Mouse (Mus musculus) layer of hippocampus, postnatal 36 days (tissue): ENCODE measurements at regions not wholly inside any gene's neighbourhood (a gene's known extent, or its start where the extent isn't known, plus 50 kb on each side); places are given as distances from the start of the nearest gene placed in this dataset.

Source experiments
- DNase-seq, 2 experiments: peaks; one replicate each; pipeline ENCODE4 v3.0.0; 2022

DNA sequence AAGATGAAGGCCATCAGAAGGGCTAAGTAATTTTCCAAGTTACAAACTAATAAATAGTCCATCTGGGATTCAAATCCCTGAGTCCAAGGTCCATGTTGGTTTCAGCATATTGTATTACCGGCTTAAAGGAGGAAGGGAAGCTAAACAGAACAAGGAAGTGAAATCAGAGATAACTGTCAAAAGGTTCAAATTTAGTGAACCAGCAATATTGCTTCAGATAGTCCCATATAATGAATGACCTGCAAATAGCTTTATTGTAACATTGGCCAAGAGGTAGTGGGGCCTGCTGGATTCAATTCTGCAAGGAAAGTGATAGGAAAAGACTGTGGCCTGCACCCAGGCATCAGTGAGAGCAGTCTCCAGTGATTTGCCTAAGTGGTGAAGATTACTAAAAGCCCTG, 447.8 kb upstream of the Cited2 start:
- no peak for DNase-seq

GRCm38 (mm10) chr10:17277911-17278310, 445.1 kb upstream of the Cited2 start:
- no peak for DNase-seq

GRCm38 (mm10) chr10:17284858-17285257, 438.2 kb upstream of the Cited2 start:
- DNase-seq, result no peak

- no peak for DNase-seq
Measured at GRCm38 (mm10) chr10:17287141-17287540, 435.9 kb upstream of the Cited2 start.

DNA sequence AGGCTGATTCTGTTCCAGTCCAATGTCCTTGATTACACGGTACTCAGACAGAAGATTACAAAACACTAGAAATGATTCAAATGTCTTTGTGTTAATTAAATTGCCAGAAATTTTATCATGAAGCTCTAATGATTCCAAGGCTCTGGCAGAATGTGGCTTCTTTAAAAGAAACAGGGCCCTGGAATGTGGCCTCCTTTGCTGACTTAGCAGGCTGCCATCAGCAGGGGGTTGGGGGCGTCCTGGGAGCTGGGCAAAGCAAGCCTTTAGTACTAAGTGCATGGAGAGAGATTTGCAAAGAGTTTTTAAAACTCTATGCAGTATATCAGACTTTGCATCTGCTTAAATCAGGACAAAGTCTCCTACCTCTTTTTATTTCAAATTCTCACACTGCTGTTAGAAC, 434.8 kb upstream of the Cited2 start:
- DNase-seq, result no peak

DNA sequence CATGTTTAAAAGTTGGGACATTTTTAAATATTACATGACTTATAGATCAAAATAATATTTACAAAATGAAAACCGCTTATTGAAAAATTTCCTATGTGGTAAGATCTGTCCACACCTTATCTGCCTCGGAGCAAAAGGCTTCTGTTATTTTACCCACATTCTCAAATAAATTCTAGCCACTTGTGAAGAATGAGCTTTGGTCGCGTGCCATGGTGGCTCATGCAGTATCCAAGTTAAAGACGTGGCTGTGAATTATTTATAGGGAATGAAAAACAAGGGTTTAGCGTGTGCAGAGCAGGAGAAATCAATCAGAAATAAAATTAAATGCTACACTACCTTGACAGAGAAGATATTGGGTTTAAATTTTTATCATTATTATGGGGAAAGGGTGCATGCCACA, 430.7 kb upstream of the Cited2 start:
- no peak for DNase-seq

GRCm38 (mm10) chr10:17294440-17294839, 428.6 kb upstream of the Cited2 start:
- no peak for DNase-seq

GRCm38 (mm10) chr10:17295157-17295556, 427.9 kb upstream of the Cited2 start:
- DNase-seq, result no peak

DNA sequence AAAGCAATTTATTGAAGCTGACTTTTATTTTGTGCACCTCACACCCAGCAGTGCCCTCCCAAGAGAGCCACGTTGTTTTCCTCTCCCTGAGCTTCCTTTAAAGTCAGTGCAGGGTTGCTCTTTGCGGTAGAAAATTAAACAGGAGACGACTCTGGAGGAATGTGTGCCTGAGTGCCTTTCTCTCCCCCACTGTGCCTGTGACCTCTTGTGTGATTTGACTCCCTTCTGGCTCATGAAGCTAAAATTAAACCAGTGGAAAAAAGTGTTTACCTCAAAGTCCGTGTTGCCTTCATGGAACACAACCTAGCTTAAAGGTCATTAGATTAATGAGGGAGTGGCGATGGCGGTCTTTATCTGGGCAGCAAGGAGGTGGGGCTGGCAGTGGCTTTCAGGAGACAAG, 423.4 kb upstream of the Cited2 start:
- no peak for DNase-seq

- DNase-seq, result no peak
Measured at GRCm38 (mm10) chr10:17326724-17327123, 396.3 kb upstream of the Cited2 start.

DNA sequence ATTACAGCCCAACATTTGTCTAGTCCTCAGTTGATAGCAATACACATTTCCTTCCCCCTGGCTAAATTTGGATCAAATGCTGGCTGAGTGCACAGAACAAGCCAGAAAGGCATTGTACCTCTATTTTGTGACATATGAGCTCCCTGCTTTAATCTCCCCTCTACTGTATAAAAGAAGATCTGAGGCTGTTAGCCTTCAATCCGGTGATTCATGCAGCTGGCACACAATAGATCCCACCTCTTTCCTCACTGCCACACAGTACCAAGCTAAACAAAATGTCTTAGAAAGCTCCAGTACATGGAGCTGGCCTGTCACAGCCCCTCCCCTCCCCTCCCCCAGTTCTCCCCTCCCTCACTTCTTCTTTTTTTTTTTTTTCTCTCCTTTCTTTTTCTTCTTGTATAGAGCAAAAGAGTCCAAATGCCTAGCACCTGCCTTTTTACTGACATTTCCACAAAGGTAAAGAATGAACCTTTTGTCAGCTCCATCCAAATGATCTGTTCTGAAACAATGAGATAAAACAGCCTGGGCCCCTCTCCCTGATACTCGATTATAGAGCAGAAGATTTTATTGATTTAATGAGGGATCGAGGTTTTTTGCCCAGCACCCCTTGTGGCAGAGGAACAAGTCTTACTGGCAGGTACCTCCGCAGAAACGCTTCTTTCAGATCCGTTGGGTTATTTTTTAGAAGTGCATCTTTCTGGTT, 392.0 kb upstream of the Cited2 start:
- no peak for DNase-seq

DNA sequence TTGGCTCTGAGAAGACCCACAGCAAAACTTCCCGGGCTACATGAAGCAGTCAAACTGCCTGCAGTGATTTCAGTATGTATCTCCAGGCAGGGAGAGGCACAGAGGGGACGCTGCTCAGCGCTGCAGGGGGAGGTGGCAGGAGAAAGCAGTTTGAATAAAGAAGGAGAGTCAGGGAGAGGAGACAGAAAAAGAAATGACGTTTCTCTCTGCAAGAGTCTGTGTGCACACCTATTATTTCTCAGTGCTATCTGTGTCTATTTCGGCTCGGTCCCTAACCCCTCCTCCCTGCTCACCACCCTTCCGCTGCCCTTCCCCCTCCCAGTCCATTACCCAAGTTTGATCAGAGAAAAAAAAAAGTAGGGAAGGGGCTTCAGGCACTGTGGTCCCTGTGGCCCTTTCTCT, 391.4 kb upstream of the Cited2 start:
- DNase-seq, result peak in 1 of 2 experiments; percentile 22

DNA sequence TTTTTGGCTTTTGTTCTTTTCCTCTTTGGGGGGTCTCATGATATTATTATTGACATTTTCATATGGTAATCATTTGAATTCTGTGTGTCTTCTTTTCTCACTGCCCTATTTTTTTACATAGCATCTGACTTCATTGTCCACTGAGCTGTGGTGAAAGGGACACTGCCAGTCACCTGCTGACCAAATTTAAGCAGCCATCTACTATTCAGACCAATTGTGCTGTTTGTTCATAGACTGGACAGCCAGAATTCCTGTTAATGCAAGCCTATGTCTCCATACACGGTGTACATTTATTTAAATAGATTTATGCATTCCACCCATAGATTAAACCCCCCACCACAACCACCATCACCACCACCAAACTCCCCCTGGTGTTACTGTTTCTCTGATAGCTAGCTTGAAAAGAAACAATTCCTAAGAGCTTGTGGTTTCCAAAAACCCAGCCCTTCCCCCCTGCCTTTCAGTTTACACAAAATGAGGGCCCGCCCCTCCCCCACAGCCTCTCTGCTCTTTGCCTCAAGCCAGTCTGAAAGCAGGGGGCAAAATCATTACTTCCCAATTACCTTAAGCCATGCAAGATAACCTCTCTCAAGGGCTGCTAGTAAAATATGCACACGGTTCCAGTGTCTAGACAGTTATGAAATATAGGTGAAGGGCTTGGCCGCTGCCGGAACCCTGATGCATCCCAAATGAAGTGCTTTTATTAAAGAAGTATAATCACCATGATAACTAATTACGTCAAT, 390.8 kb upstream of the Cited2 start:
- no peak for DNase-seq

DNA sequence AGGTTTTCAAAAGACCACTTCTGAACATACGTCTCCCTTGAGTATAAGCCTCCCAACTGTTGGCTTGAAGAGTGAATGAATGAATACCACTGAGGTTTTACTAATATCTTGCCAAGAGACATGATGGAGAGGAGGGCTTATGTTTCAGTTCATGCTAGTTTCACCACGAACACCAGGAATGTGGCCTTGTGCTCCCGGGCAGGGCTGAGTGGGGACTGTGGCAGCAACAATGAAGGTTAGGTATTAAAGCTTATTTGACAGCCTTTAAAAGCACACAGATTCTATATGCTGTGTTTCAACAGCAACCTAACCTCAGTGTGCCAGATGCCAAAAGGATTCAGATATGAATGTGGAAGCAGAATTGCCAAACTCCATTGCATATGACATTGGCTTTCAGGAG, 390.0 kb upstream of the Cited2 start:
- DNase-seq, result no peak

DNA sequence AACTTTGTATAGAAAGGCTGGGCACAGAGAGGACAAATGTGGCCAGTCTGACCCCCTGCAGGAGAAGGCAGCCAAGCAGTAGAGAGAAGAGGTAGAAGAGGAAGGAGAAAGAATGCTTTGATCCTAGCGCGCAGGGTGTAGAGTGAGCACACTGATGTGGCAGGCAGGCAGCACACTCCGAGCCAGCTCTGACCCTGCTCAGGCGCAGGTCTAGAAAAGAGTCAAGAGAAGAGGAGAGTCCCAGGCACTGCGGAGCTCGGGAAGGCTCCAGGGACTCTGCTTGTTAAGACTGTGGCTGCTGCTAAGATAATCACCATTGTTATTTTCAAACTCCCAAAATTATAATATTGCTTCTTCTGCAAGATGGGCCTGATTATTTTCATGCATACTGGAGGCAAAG, 389.3 kb upstream of the Cited2 start:
- no peak for DNase-seq

- DNase-seq, result no peak
Measured at GRCm38 (mm10) chr10:17337217-17337616, 385.8 kb upstream of the Cited2 start.

DNA sequence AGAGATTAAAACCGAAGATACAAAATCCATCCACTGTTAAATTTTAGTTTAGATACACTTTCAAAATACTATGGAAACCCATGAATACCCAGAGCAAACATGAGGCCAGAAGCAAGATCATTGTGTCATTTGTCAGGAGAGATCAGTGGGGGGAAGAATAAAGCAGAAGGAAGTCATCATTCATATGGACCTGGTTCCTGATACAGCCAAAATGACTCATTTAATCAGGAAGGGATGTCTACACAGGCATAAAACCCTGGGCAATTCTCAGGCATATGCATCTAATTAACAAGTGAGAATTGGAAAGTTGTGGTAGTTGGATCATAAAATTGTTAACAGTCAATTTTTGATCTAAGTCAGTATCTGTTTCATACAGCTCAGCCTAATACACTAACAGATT, 379.2 kb upstream of the Cited2 start:
- DNase-seq, result no peak

- no peak for DNase-seq
Measured at GRCm38 (mm10) chr10:17352202-17352994, 370.6 kb upstream of the Cited2 start.

GRCm38 (mm10) chr10:17355476-17355875, 367.5 kb upstream of the Cited2 start:
- no peak for DNase-seq

DNA sequence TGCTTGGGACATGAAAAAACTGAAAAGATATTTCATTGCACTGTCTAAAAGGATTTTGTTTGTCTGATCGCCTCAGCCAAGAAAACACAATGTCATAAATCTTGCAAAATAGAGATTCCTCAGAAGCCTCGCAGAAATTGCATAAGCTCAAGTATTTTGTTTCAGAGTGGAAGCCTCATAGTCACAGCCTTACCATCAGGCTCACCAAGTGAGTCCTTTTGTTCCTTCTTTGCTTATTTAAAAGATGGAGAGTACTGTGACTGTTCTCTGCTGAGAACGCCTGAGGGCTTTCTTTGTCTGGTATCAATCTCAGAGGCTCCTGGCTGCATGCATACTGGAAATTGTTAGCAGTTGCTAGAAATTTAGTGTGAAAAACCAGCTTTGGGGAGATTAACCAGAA, 367.0 kb upstream of the Cited2 start:
- DNase-seq, result no peak

DNA sequence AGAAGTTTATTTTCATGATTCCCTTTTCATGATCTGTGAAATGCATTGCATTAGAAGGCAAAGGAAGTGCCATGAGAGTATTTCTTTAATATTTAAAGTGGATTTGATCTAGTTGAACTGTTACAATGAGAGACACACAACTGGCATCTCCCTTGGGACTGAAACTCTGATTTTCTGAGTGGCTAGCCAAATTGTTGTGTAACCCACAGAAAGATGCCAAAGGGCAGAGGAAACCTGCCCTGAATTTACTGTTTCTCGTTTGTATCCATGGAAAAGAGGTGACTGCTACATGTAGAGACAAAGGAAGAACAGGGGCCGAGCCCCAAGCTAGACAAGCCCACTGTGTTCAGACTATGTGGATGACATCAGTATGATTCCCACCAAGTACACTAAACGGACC, 360.4 kb upstream of the Cited2 start:
- no peak for DNase-seq

DNA sequence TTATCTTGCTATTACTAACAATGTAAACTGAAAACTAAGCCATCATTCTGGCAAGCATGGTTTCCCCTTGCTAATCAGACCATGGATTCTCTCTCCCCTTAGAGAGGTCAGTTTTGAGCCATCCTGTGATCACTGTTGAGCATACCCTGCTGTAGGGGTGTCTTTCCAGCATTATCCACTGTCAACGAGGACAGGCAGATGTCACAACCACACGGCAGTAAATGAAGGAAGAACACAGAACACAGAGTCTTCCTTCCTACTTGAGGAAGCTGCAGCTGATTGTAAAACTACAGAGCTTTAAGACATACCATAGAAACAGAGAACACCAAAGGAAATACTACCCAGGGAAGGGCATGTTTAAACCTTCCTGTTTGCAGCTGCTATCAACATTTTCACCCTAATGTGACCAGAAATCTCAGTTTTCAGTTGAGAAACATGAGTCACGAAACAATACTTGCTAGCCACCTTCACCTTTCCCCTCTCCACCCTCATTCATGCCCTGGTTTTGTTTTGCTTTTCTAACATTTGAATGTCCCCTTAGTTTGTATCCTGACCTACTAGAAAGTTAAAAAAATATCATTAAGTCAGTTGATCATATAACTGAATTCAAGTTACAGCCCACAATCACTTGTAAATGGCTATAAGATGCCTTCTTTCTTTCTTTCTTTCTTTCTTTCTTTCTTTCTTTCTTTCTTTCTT, 356.8 kb upstream of the Cited2 start:
- no peak for DNase-seq

- peak in 1 of 2 experiments; percentile 4 for DNase-seq
Measured at GRCm38 (mm10) chr10:17367026-17367425, 356.0 kb upstream of the Cited2 start.
